Mouse (Mus musculus): ENCODE results near the gene Rasgrf1.

DNA sequence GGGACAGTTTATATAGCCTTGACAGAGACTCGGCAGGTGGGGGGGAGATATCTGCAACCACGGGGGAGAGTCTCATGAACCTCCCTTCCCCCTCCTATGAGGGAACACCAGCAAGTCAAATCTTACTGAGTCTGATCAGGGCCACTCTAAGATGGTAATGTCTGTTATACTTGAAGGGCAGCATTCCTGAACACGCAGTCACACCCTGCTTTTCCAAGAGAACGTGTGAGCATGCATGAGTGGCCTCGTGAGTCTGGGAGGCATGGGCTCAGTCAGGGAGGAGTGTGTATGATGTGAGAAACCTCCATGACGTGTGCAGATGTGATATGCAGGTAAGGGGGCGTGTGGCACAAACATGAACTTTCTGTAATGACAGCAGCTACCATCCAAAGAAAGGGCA, 159.8 kb downstream of the Rasgrf1 start:
- TF ChIP-seq POLR2AphosphoS2 (IDR thresholded peaks at IDR 0.05; ENCODE audit: low read depth, low read length) (no peak), CTCF (conservative IDR thresholded peaks at IDR 0.05 in 1 of 2, IDR thresholded peaks at IDR 0.05 in 1 of 2; ENCODE audit: low read depth in 2 of 2, low read length in 2 of 2) (no peak), POLR2A (IDR thresholded peaks at IDR 0.05; ENCODE audit: low read depth, low read length) (no peak), RCOR1 (conservative IDR thresholded peaks at IDR 0.05; ENCODE audit: low read depth, low read length) (no peak), SMC3 (IDR thresholded peaks at IDR 0.05; ENCODE audit: low read depth, low read length) (no peak), ZKSCAN1 (IDR thresholded peaks at IDR 0.05; ENCODE audit: borderline replicate concordance, low read depth, low read length) (no peak), GABPA (IDR thresholded peaks at IDR 0.05; ENCODE audit: insufficient replicate concordance, low read depth, low read length) (no peak), UBTF (IDR thresholded peaks at IDR 0.05; ENCODE audit: low read depth, low read length) (no peak), CHD2 (IDR thresholded peaks at IDR 0.05; ENCODE audit: low read length) (no peak), EP300 (IDR thresholded peaks at IDR 0.05; ENCODE audit: low read length) (no peak), ZMIZ1 (IDR thresholded peaks at IDR 0.05; ENCODE audit: low read depth, low read length) (no peak), ZC3H11A (IDR thresholded peaks at IDR 0.05; ENCODE audit: low read depth, low read length) (no peak)
